Mouse (Mus musculus) ES-Bruce4 (cell line): Measurements from ENCODE around the gene Asb7.

Source experiments
- CTCF ChIP-seq: IDR thresholded peaks from one replicate; pipeline ENCODE4 v1.8.1; 2011; ENCODE audit warnings: low read depth, low read length
- EP300 ChIP-seq: IDR thresholded peaks from 2 replicates; pipeline ENCODE4 v1.6.1; 2011; ENCODE audit warnings: low read depth, low read length; ENCODE audit not compliant: insufficient read depth
- POLR2A ChIP-seq: IDR thresholded peaks from one replicate; pipeline ENCODE4 v1.8.1; 2011; ENCODE audit warnings: low read length; ENCODE audit not compliant: insufficient read depth

DNA sequence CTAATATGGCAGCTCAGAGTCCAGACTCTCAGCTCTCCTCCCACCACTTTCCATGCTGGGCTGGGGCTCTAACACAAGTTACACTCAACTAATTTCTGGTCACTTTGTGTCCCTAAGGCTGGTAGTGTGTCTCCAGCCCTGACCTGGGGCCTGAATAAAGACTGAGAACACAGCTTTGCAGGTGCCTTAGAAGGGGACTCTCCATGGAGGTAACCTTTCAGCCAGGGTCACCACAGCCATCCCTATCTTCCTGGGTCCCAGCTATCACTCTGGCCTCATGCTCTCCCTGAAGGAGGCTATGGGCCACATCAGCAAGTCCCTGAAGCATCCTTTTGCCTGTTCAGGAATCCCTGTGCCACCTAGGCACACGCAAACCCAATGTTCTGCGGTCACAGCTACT, 43.7 kb downstream of the Asb7 start:
- TF ChIP-seq EP300 (no peak), POLR2A (no peak), CTCF (no peak)
